Mouse (Mus musculus) hindbrain, embryonic 15.5 days (tissue): ENCODE data around the gene Arl1. TPM values are rescaled to one million over a fixed set of nuclear protein-coding genes. Genes with fewer than 3 reads are reported as not detected.
"Not testable (repeated sequence)": the region's sequence is repeated elsewhere in the genome, so short reads cannot be mapped to it uniquely, and the experiment has no call there.

Source experiments
- ATAC-seq: fragments of 200-750 bp; cut with Nextera tagmentation; 2 replicates; pipeline ENCODE4 v1.8.0; 2017; ENCODE audit warnings: low read depth, moderate number of reproducible peaks, moderate TSS enrichment; ENCODE audit not compliant: low FRiP score
- H3K27ac ChIP-seq: fragments of 300-500 bp; sonication (generic); replicated peaks from 2 replicates; pipeline ENCODE4 v1.5.1; 2015; ENCODE audit warnings: mild to moderate bottlenecking, inconsistent platforms
- H3K27me3 ChIP-seq: fragments of 300-500 bp; sonication (generic); 2 replicates; pipeline ENCODE4 v1.6.1; 2015; ENCODE audit warnings: control low read depth, inconsistent platforms
- H3K36me3 ChIP-seq: fragments of 300-500 bp; sonication (generic); 2 replicates; pipeline ENCODE4 v1.6.1; 2015; ENCODE audit warnings: control low read depth, inconsistent platforms
- H3K4me1 ChIP-seq: fragments of 300-500 bp; sonication (generic); replicated peaks from 2 replicates; pipeline ENCODE4 v1.6.1; 2015; ENCODE audit warnings: control low read depth, inconsistent platforms
- H3K4me2 ChIP-seq: fragments of 300-500 bp; sonication (generic); 2 replicates; pipeline ENCODE4 v1.6.1; 2015; ENCODE audit warnings: moderate library complexity, mild to moderate bottlenecking, inconsistent platforms
- H3K4me3 ChIP-seq: fragments of 300-500 bp; sonication (generic); 2 replicates; pipeline ENCODE4 v1.5.1; 2015; ENCODE audit warnings: mild to moderate bottlenecking, inconsistent platforms
- H3K9ac ChIP-seq: fragments of 300-500 bp; sonication (generic); 2 replicates; pipeline ENCODE4 v1.6.1; 2015; ENCODE audit warnings: inconsistent platforms
- H3K9me3 ChIP-seq: fragments of 300-500 bp; sonication (generic); 2 replicates; pipeline ENCODE4 v1.6.1; 2016; ENCODE audit warnings: control low read depth, inconsistent platforms
- WGBS: fragments of 180-500 bp; shearing (Covaris S2); methylation state at CpG from one replicate; pipeline ENCODE4 v1.1.7; 2015; 5-methylcytosine and 5-hydroxymethylcytosine counted together
- polyA plus RNA-seq: library from polyadenylated mRNA; unstranded; fragments of >200 nt; fragmentation: Nextera tagmentation; extraction: Ambion mirVana; gene quantifications from 2 replicates; pipeline ENCODE4 v1.2.1, GENCODE M21; 2015

The Arl1 gene
- polyA plus RNA-seq, 1 experiment from 2014 or later = 144 TPM

GRCm38 (mm10) chr10:88769676-88770075, 39.0 kb downstream of the Arl1 start:
- Histone ChIP-seq H3K9ac (no peak overlapping the region), H3K9me3 (no peaks in the 10 kb centered on the region), H3K27ac (no peak overlapping the region), H3K36me3 (peaks cover 63% of the 10 kb centered on the region), H3K4me1 (no peaks in the 10 kb centered on the region), H3K4me2 (no peak overlapping the region), H3K27me3 (no peaks in the 10 kb centered on the region), H3K4me3 (no peak overlapping the region)
- no peak for ATAC-seq
- 98% methylated on average over 7 of the region's 7 CpGs for WGBS

- H3K36me3 ChIP-seq = peaks cover 60% of the 10 kb centered on the region
- H3K9ac ChIP-seq, H3K9me3 ChIP-seq, H3K4me3 ChIP-seq, H3K4me2 ChIP-seq, H3K27me3 ChIP-seq, H3K27ac ChIP-seq, H3K4me1 ChIP-seq, ATAC-seq: not testable (repeated sequence)
- whole genome bisulfite sequencing = 92% methylated on average over 5 of the region's 5 CpGs
Observed at GRCm38 (mm10) chr10:88772965-88773364, 42.3 kb downstream of the Arl1 start.

GRCm38 (mm10) chr10:88776206-88776605, 45.5 kb downstream of the Arl1 start:
- H3K9ac ChIP-seq = no peak overlapping the region

GRCm38 (mm10) chr10:88780716-88781115, 50.1 kb downstream of the Arl1 start:
- no peaks in the 10 kb centered on the region for H3K9me3 ChIP-seq
- ATAC-seq = no peak
- H3K4me1 ChIP-seq = no peaks in the 10 kb centered on the region
- H3K27me3 ChIP-seq = no peaks in the 10 kb centered on the region
- 89% methylated on average over 4 of the region's 4 CpGs for WGBS
- no peak overlapping the region for H3K4me2 ChIP-seq
- no peak overlapping the region for H3K4me3 ChIP-seq
- no peak overlapping the region for H3K9ac ChIP-seq
- no peak overlapping the region for H3K27ac ChIP-seq
- H3K36me3 ChIP-seq = peaks cover 43% of the 10 kb centered on the region

More at GRCm38 (mm10) chr10:88776206-88776605, 45.5 kb downstream of the Arl1 start:
- Histone ChIP-seq H3K4me1 (no peaks in the 10 kb centered on the region), H3K36me3 (peaks cover 44% of the 10 kb centered on the region), H3K4me3 (no peak overlapping the region), H3K4me2 (no peak overlapping the region), H3K9me3 (no peaks in the 10 kb centered on the region), H3K27me3 (no peaks in the 10 kb centered on the region), H3K27ac (no peak overlapping the region)
- ATAC-seq = no peak
- WGBS = 94% methylated on average over 6 of the region's 6 CpGs

GRCm38 (mm10) chr10:88783135-88783534, 52.5 kb downstream of the Arl1 start:
- not testable (repeated sequence) for H3K4me3 ChIP-seq, H3K27me3 ChIP-seq, H3K9me3 ChIP-seq, ATAC-seq, H3K4me2 ChIP-seq, H3K27ac ChIP-seq, H3K4me1 ChIP-seq, H3K9ac ChIP-seq
- H3K36me3 ChIP-seq = peaks cover 36% of the 10 kb centered on the region
- WGBS = 92% methylated on average over 2 of the region's 2 CpGs

GRCm38 (mm10) chr10:88783941-88784340, 53.3 kb downstream of the Arl1 start:
- Histone ChIP-seq H3K4me1 (no peaks in the 10 kb centered on the region), H3K36me3 (peaks cover 38% of the 10 kb centered on the region), H3K4me3 (no peak overlapping the region), H3K4me2 (no peak overlapping the region), H3K27me3 (no peaks in the 10 kb centered on the region), H3K9ac (no peak overlapping the region), H3K9me3 (no peaks in the 10 kb centered on the region), H3K27ac (no peak overlapping the region)
- ATAC-seq = no peak
- 95% methylated on average over 5 of the region's 5 CpGs for WGBS

- H3K9me3 ChIP-seq = no peaks in the 10 kb centered on the region
- no peak overlapping the region for H3K4me2 ChIP-seq
- ATAC-seq = no peak
- no peaks in the 10 kb centered on the region for H3K4me1 ChIP-seq
- no peaks in the 10 kb centered on the region for H3K27me3 ChIP-seq
- H3K36me3 ChIP-seq = peaks cover 38% of the 10 kb centered on the region
- no peak overlapping the region for H3K4me3 ChIP-seq
- H3K9ac ChIP-seq = no peak overlapping the region
- H3K27ac ChIP-seq = no peak overlapping the region
- 68% methylated on average over 5 of the region's 5 CpGs for WGBS
Observed at GRCm38 (mm10) chr10:88784513-88784931, 53.9 kb downstream of the Arl1 start.

GRCm38 (mm10) chr10:88793671-88794070, 63.0 kb downstream of the Arl1 start:
- ATAC-seq = no peak
- Histone ChIP-seq H3K4me3 (no peak overlapping the region), H3K4me1 (no peaks in the 10 kb centered on the region), H3K27me3 (no peaks in the 10 kb centered on the region), H3K36me3 (peaks cover 48% of the 10 kb centered on the region), H3K9ac (no peak overlapping the region), H3K4me2 (no peak overlapping the region), H3K27ac (no peak overlapping the region), H3K9me3 (no peaks in the 10 kb centered on the region)

Other genes with a start within 250 kb of the Arl1 start
- 20.1 and 21.6 TPM in 2 replicates for gene Chpt1, start 226.8 kb upstream of the Arl1 start, polyA plus RNA-seq
- gene Mybpc1, start 125.7 kb upstream of the Arl1 start, polyA plus RNA-seq = 4.2 and 4.9 TPM in 2 replicates
- gene Spic, start 45.8 kb upstream of the Arl1 start, polyA plus RNA-seq = 0.21 TPM in 1 of 2 replicates, not detected in the other
- gene Utp20, start 95.9 kb downstream of the Arl1 start, polyA plus RNA-seq = 8.7 and 9.5 TPM in 2 replicates
- 0.04 and 0.08 TPM in 2 replicates for gene Slc5a8, start 155.1 kb downstream of the Arl1 start, polyA plus RNA-seq